7 mouse cellular contexts compared by ENCODE assay signal in the genomic region with DNA sequence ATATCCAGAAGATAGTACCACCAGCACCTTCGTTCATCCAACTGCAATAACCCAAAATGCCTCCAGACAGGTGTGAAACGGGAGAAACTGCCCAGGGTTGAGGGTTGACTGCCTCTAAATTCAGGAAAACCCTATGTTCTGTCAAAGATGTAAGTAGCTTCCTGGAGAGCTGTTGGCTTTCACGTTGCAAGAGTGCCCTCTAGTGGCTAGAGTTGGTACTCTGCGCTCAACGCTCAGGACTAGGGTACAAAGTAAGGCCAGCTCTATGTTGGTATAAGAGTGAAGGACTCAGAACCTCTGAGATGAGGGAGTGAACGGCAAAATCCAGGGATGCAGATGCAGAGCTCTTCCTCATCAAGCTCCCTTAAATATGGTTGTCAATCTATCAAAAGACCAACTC. TPM values are rescaled to one million over a fixed set of nuclear protein-coding genes. Genes with fewer than 3 reads are reported as not detected.
DNase-seq lines count a peak whose midpoint lies in the region; ATAC-seq and TF ChIP-seq lines count a peak whose summit lies in the region.

No protein-coding gene starts in this region.

- dilution Hi-C loops in CH12.LX (cut with MboI; ENCODE audit: extremely low pct_ligation_motif_present, extremely low pct_unique_long_range_greater_than_20kb, low sequenced_read_pairs): no loop called here

- in situ Hi-C loops in CH12.LX (cut with MboI; ENCODE audit: low pct_ligation_motif_present, low pct_unique_long_range_greater_than_20kb, low sequenced_read_pairs): loop anchor here (5.0 kb wide), 1 partner anchor 240 kb away; no protein-coding TSS in a partner anchor

- TF ChIP-seq EP300 in CH12.LX (IDR thresholded peaks at IDR 0.05; ENCODE audit: low read length): no peak; the same call in 1 of the 2 replicates

- DNase-seq in CH12.LX (ENCODE audit: extremely low read depth): peak; percentile 89
- DNase-seq in cerebellum, postnatal 4 days (ENCODE audit: low spot score in 2 of 2): peak; percentile 84 to 90
- peak; percentile 87 for DNase-seq in heart, adult 8-10 months (ENCODE audit: low spot score)
- peak; percentile 88 to 93 for DNase-seq in layer of hippocampus, adult 2 months (ENCODE audit: low spot score in 2 of 2)
- peak; percentile 86 for DNase-seq in lung, postnatal 10 days
- DNase-seq in skeletal muscle tissue, adult 2 months (ENCODE audit: low read depth, low spot score): peak; percentile 67

- no peaks in the 10 kb centered on the region for H3K79me2 ChIP-seq in CH12.LX (replicated peaks; ENCODE audit: control insufficient read depth, extremely low read depth, insufficient read depth, poor library complexity, severe bottlenecking)

- no peak overlapping the region for H3K27ac ChIP-seq in CH12.LX (ENCODE audit: insufficient read depth, low read depth)
- H3K27ac ChIP-seq in layer of hippocampus, adult 2 months: no peak overlapping the region

- no peak for TF ChIP-seq POLR2A in CH12.LX (IDR thresholded peaks at IDR 0.05; ENCODE audit: low read depth, low read length)

- H3K4me2 ChIP-seq in CH12.LX (ENCODE audit: insufficient read depth, low read depth, poor library complexity, severe bottlenecking): peak overlapping the region; percentile 41; the same call in 1 of the 2 replicates

- H3K9me3 ChIP-seq in CH12.LX (replicated peaks; ENCODE audit: low read length): peaks cover 6% of the 10 kb centered on the region

- no peak overlapping the region for H3K4me3 ChIP-seq in CH12.LX (replicated peaks in 1 of 3; ENCODE audit: low read depth in 2 of 3, low read length in 2 of 3, poor library complexity in 1 of 3)
- no peak overlapping the region for H3K4me3 ChIP-seq in layer of hippocampus, adult 2 months

- H3K36me3 ChIP-seq in CH12.LX (replicated peaks in 1 of 2; ENCODE audit: control insufficient read depth in 1 of 2, insufficient read depth in 1 of 2, low read length in 1 of 2): no peaks in the 10 kb centered on the region

- no peak overlapping the region for H3K9ac ChIP-seq in CH12.LX (ENCODE audit: insufficient read depth, low read depth)

- peaks cover 6 to 29% of the 10 kb centered on the region in 2 experiments; a peak in 3 of 4 replicates for H3K4me1 ChIP-seq in CH12.LX (ENCODE audit: control insufficient read depth in 1 of 2, insufficient read depth in 2 of 2)

- TF ChIP-seq CTCF in CH12.LX (conservative IDR thresholded peaks at IDR 0.05 in 1 of 2, IDR thresholded peaks at IDR 0.05 in 1 of 2; ENCODE audit: low read depth in 2 of 2, low read length in 2 of 2): peak; percentile 97 to 98
- peak; percentile 99 for TF ChIP-seq CTCF in layer of hippocampus, adult 2 months (conservative IDR thresholded peaks at IDR 0.05)

- ATAC-seq in activated CD4-positive, CD25-positive, alpha-beta regulatory T cell, adult 4 months: peak; percentile 66

- H3K27me3 ChIP-seq in CH12.LX (replicated peaks): no peaks in the 10 kb centered on the region

- TF ChIP-seq RAD21 in CH12.LX (IDR thresholded peaks at IDR 0.05; ENCODE audit: low read depth, low read length): no peak; the same call in none of the 2 replicates

TF ChIP-seq in CH12.LX, 34 proteins besides CTCF, POLR2A, EP300 and RAD21:
- no peak for TF ChIP-seq MEF2A (IDR thresholded peaks at IDR 0.05; ENCODE audit: borderline replicate concordance, low read depth, low read length)
- TF ChIP-seq UBTF (IDR thresholded peaks at IDR 0.05; ENCODE audit: low read depth, low read length): no peak
- peak; percentile 99 for TF ChIP-seq SMC3 (IDR thresholded peaks at IDR 0.05; ENCODE audit: low read depth, low read length)
- peak; percentile 66; the same call in 1 of the 2 replicates for TF ChIP-seq ELF1 (IDR thresholded peaks at IDR 0.05; ENCODE audit: low read depth, low read length)
- TF ChIP-seq ZC3H11A (IDR thresholded peaks at IDR 0.05; ENCODE audit: low read depth, low read length): peak; percentile 92
- 0 out of 2 replicates have a peak, but pooled peaks have one; percentile 25 for TF ChIP-seq NRF1 (IDR thresholded peaks at IDR 0.05; ENCODE audit: low read depth, low read length)

RNA-seq across cellular contexts. Expression of a gene that starts 37.2 kb away (rescaled TPM):
- total RNA-seq in CH12.LX (2012; rRNA removed) (12.6 and 13.1 TPM in 2 replicates), CH12.LX (2014; rRNA removed) (16.8 and 17.3 TPM in 2 replicates)
- 22.7 and 24.1 TPM in 2 replicates for polyA plus RNA-seq in CH12.LX (2012; ENCODE audit: insufficient read length, low read depth)
- polyA plus RNA-seq in activated CD4-positive, CD25-positive, alpha-beta regulatory T cell, adult 4 months (2017; shearing (Covaris generic)): 10 to 100 TPM; 17.7 to 23.4 TPM
- 10 to 100 TPM; 16.8 to 20.4 (median 18.6) TPM for total RNA-seq in heart, adult 8-10 months (2022)
- 10 to 100 TPM; 21.5 to 25.2 TPM for total RNA-seq in layer of hippocampus, adult 2 months (2021)

RNA-seq across cellular contexts. Expression of a gene that starts 55.0 kb away (rescaled TPM):
- total RNA-seq in CH12.LX (2012; rRNA removed) (7.7 and 8.7 TPM in 2 replicates), CH12.LX (2014; rRNA removed) (5.0 and 5.6 TPM in 2 replicates)
- polyA plus RNA-seq in CH12.LX (2012; ENCODE audit: insufficient read length, low read depth): 7.6 and 11.7 TPM in 2 replicates
- 1 to 10 TPM; 4.0 to 4.7 TPM for polyA plus RNA-seq in activated CD4-positive, CD25-positive, alpha-beta regulatory T cell, adult 4 months (2017; shearing (Covaris generic))
- total RNA-seq in heart, adult 8-10 months (2022): 10 to 100 TPM; 19.6 to 21.4 (median 20.5) TPM
- 10 to 100 TPM; 60.6 to 61.5 TPM for total RNA-seq in layer of hippocampus, adult 2 months (2021)
